ENCODE assay signal across 11 mouse cellular contexts in the genomic region with DNA sequence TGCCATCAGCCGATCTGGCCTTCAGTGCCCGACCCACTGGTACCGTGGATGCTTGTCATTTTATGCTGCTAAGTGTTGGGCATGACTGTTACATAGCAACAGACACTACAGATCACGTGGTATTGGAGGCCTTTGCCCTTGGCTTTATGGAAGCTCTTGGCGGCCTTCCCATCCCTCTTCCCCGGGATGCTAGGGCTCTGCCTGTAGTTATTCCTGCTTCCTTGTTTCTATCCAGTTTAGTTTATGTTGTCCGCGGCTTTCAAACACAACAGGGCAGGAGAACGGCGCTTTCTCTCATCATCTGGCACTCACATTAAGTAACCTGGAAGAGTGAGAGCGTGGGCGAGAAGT.
A peak's percentile ranks its signal among the peaks of the same experiment; 100 is the strongest.
DNase-seq lines count a peak whose midpoint lies in the region; ATAC-seq and TF ChIP-seq lines count a peak whose summit lies in the region.
"Had no signal": no experiment of that assay in that cellular context is flagged by ENCODE, and none has a peak within 500 bp of the region (broad histone marks: within the 10 kb centered on the region; RNA-seq: fewer than 3 reads in every experiment).

No protein-coding gene starts in this region.

- H3K36me3 ChIP-seq in heart, embryonic 12.5 days, result no peaks in the 10 kb centered on the region
- no peaks in the 10 kb centered on the region for H3K36me3 ChIP-seq in heart, postnatal 0 days (replicated peaks; ENCODE audit: control insufficient read depth, insufficient read depth, low read length)
- H3K36me3 ChIP-seq in neural tube, embryonic 15.5 days, result no peaks in the 10 kb centered on the region
- H3K36me3 ChIP-seq in midbrain, embryonic 16.5 days (ENCODE audit: control insufficient read depth, insufficient read depth, low read length), result no peaks in the 10 kb centered on the region

- H3K4me2 ChIP-seq in heart, embryonic 12.5 days, result no peak overlapping the region
- H3K4me2 ChIP-seq in heart, postnatal 0 days (ENCODE audit: low read depth, low read length), result no peak overlapping the region
- no peak overlapping the region for H3K4me2 ChIP-seq in neural tube, embryonic 15.5 days
- no peak overlapping the region for H3K4me2 ChIP-seq in midbrain, embryonic 16.5 days (ENCODE audit: low read length)

- H3K9ac ChIP-seq in heart, embryonic 12.5 days, result no peak overlapping the region
- no peak overlapping the region for H3K9ac ChIP-seq in heart, postnatal 0 days (replicated peaks; ENCODE audit: low read depth, low read length)
- no peak overlapping the region for H3K9ac ChIP-seq in neural tube, embryonic 15.5 days (replicated peaks)
- no peak overlapping the region for H3K9ac ChIP-seq in midbrain, embryonic 16.5 days (ENCODE audit: low read depth, low read length)

- H3K4me3 ChIP-seq in heart, embryonic 12.5 days, result no peak overlapping the region
- H3K4me3 ChIP-seq in heart, postnatal 0 days (ENCODE audit: low read depth, low read length), result no peak overlapping the region
- H3K4me3 ChIP-seq in neural tube, embryonic 15.5 days (replicated peaks), result no peak overlapping the region
- no peak overlapping the region for H3K4me3 ChIP-seq in midbrain, embryonic 16.5 days (ENCODE audit: low read depth, low read length)
- H3K4me3 ChIP-seq: heart, adult 2 months; megakaryocyte, embryonic 14.5 days had no signal

- no peak for TF ChIP-seq CTCF in heart, postnatal 0 days (IDR thresholded peaks at IDR 0.05; ENCODE audit: low read depth)

- no peaks in the 10 kb centered on the region for H3K27me3 ChIP-seq in heart, embryonic 12.5 days (replicated peaks)
- H3K27me3 ChIP-seq in heart, postnatal 0 days (ENCODE audit: control insufficient read depth, insufficient read depth, low read length), result no peaks in the 10 kb centered on the region
- H3K27me3 ChIP-seq in neural tube, embryonic 15.5 days (replicated peaks), result no peaks in the 10 kb centered on the region
- no peaks in the 10 kb centered on the region for H3K27me3 ChIP-seq in midbrain, embryonic 16.5 days (ENCODE audit: control insufficient read depth, insufficient read depth, low read depth, low read length)
- H3K27me3 ChIP-seq: CH12.LX had no signal

- no peaks in the 10 kb centered on the region for H3K9me3 ChIP-seq in heart, embryonic 12.5 days (replicated peaks)
- no peaks in the 10 kb centered on the region for H3K9me3 ChIP-seq in heart, postnatal 0 days (replicated peaks; ENCODE audit: control insufficient read depth, low read length)
- no peaks in the 10 kb centered on the region for H3K9me3 ChIP-seq in neural tube, embryonic 15.5 days (replicated peaks)
- no peaks in the 10 kb centered on the region for H3K9me3 ChIP-seq in midbrain, embryonic 16.5 days (replicated peaks; ENCODE audit: control insufficient read depth, low read length, poor library complexity, severe bottlenecking)
- H3K9me3 ChIP-seq: megakaryocyte, embryonic 14.5 days had no signal

- H3K4me1 ChIP-seq in heart, embryonic 12.5 days (replicated peaks), result 0 out of 2 replicates have a peak, but pooled peaks cover 4% of the 10 kb centered on the region
- H3K4me1 ChIP-seq in heart, postnatal 0 days (ENCODE audit: control insufficient read depth, insufficient read depth), result no peaks in the 10 kb centered on the region; the same call in 1 of the 2 replicates
- H3K4me1 ChIP-seq in neural tube, embryonic 15.5 days, result no peaks in the 10 kb centered on the region
- no peaks in the 10 kb centered on the region for H3K4me1 ChIP-seq in midbrain, embryonic 16.5 days (ENCODE audit: control insufficient read depth, insufficient read depth, low read length)

- H3K27ac ChIP-seq in heart, embryonic 12.5 days (ENCODE audit: poor library complexity, severe bottlenecking), result no peak overlapping the region
- no peak overlapping the region for H3K27ac ChIP-seq in heart, postnatal 0 days (ENCODE audit: low read depth)
- H3K27ac ChIP-seq in neural tube, embryonic 15.5 days (replicated peaks), result no peak overlapping the region
- no peak overlapping the region for H3K27ac ChIP-seq in midbrain, embryonic 16.5 days (ENCODE audit: low read length)
- H3K27ac ChIP-seq: heart, adult 2 months had no signal

- TF ChIP-seq EP300 in heart, postnatal 0 days (IDR thresholded peaks at IDR 0.05; ENCODE audit: low read depth), result no peak

- no peak for ATAC-seq in heart, embryonic 12.5 days (ENCODE audit: insufficient number of reproducible peaks, low FRiP score)
- ATAC-seq in heart, postnatal 0 days (ENCODE audit: insufficient read depth, low read depth), result peak; percentile 71
- no peak for ATAC-seq in neural tube, embryonic 15.5 days (ENCODE audit: low FRiP score)
- no peak for ATAC-seq in midbrain, embryonic 16.5 days

- WGBS in heart, embryonic 12.5 days, result 85% methylated on average over 12 of the region's 12 CpGs
- 66% methylated on average over 12 of the region's 12 CpGs for WGBS in heart, postnatal 0 days
- WGBS in neural tube, embryonic 15.5 days, result 81% methylated on average over 12 of the region's 12 CpGs
- WGBS in midbrain, embryonic 16.5 days, result 89% methylated on average over 12 of the region's 12 CpGs

- peak; percentile 36 to 56 for DNase-seq in heart, adult 18-20 months
- DNase-seq in R1 (ENCODE audit: low read depth, low spot score), result peak; percentile 31
- DNase-seq in heart, postnatal 0 days (ENCODE audit: low spot score), result no peak
- DNase-seq in lung, postnatal 10 days, result peak; percentile 80
- DNase-seq in left cerebral cortex, adult 9 months (ENCODE audit: low spot score in 2 of 2), result no peak

Comparison
In these comparisons a context has a peak if more than half of its experiments do, and no peak if none do; other contexts are left out.
1. DNase-seq: peak in heart, adult 18-20 months (2 of 2), R1 (single experiment) and lung, postnatal 10 days (single experiment); none in heart, postnatal 0 days (single experiment) and left cerebral cortex, adult 9 months (0 of 2).